Mouse (Mus musculus) fat pad, adult 2 months (tissue): ENCODE data around the gene Eif4e1b.

ENCODE experiments used
- DNase-seq: peaks from one replicate; pipeline ENCODE4 v3.0.0-alpha.2; 2011; ENCODE audit warnings: low read depth, low spot score; ENCODE audit errors: extremely low read depth

Gene Eif4e1b

DNA sequence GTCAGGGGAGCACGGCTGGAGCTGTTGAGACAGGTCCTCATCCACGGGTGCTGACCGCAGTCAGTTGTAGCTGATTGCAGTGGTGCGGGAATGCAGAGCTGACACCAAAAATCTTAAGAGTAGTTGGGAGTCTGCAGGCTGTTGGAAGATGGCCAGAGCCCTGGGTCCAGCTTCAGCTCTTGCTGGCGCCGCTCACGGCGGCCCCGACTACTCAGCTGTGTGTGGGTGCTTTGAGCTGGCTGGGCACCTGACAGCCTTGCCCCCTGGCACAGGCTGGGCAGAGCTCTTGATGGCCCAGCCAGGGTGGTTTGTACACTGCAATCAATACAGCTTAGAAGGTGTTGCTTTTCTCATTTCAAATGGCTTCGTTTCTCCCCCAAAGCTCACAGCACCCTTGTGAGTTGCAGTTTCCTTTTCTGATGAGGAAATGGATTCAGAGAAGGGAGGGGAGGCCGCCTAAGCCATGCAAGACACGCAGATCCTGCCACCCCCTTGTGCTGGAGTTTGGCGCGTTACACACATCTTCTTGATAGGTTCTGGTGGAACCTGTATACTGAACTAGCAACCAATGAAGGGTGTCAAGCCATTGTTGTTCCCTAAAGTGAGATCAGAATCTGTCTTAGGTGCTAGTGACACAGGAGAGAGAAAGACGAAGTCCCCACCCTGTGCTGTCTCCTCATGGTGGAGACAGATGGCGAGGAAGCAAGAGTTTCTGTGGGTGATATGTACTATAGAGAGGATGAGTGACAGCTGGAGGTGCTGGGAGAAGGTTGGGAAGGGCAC lies 14.3 kb downstream of the Eif4e1b start:
- DNase-seq = no peak

DNA sequence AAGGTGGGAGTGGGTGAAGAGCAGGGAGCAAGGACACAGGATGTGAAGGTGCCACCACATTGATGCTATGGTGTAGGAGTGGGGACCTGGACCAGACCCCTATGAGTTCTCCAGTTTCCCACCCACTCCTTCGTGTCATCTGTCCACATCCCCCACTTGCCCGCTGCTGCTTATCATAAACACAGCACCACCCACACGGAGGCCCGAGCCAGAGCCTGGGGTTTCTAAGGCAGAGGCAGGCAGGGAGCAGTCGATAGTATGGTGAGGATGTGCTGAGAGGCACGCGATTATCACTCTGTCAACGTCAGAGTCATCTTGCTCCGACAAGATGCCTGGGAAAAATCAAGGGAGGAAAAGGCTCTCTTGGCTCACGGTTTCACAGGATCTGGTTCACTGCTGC lies 14.9 kb downstream of the Eif4e1b start:
- DNase-seq = no peak

GRCm38 (mm10) chr13:54799701-54800100 lies 15.9 kb downstream of the Eif4e1b start:
- no peak for DNase-seq

GRCm38 (mm10) chr13:54800206-54800605 lies 16.4 kb downstream of the Eif4e1b start:
- no peak for DNase-seq

- DNase-seq = no peak
Measured at GRCm38 (mm10) chr13:54803010-54803409, 19.2 kb downstream of the Eif4e1b start.

- no peak for DNase-seq
Measured at GRCm38 (mm10) chr13:54805134-54805838, 21.5 kb downstream of the Eif4e1b start.

GRCm38 (mm10) chr13:54806434-54806976 lies 22.7 kb downstream of the Eif4e1b start:
- no peak for DNase-seq

GRCm38 (mm10) chr13:54808067-54808466 lies 24.3 kb downstream of the Eif4e1b start:
- no peak for DNase-seq

DNA sequence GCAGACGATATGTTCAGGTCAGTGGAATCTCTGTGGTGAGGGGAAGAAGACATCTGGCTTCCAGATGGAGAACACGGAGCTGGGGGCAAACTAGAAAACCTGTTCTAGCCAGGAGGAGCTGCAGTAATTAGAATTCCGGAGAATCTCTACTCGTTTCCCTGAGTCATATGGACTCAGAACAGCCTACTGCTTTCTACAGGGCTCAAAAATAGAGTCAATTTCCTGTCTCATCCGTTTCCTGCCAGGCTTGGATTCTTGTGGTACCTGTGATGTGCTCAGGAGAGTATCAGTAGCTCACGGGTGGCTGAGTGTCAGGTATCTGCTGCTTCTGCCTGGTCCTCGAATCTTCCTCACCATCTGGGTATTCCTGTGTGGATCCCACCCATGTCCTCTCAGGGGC lies 27.7 kb downstream of the Eif4e1b start:
- DNase-seq = no peak

GRCm38 (mm10) chr13:54813381-54813780 lies 29.6 kb downstream of the Eif4e1b start:
- no peak for DNase-seq

DNA sequence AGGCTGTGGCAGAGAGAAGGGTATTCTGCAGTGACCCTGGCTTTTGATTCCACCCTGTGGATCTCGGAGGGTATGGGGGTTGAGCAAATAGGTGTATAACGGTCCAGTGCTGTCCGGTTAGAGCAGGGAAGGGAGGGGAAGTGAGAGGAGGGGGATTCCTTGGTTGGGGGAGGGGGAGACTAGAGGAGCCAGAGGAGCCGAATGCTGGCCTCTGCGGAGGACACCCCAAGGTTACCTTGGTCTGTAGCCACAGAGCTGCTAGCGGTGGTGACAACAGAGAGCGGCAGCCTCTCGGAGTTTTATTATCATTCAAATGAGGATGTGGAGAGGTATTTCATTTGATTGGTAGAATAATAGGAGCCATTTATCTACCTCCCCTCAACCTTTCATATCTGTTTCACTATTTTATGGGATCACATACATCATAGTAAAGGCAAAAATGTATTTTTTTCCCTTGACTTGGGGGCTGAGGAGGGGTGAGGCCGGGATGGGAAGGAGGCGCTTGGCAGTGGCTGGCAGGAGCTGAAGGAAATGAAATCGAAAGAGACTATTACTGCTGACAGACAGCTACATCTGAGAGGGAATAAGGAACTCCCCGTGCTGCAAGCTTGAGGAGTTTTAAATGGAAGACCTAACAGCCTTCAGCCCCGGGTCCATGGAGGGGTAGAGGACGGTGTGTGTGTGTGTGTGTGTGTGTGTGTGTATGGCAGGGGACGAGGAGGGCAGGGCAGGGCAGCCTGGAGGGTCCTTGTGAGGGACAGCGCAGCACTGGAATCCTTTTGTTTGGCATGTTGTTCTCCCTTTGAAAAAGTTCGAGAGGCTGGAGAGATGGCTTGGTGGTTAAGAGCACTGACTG lies 34.8 kb downstream of the Eif4e1b start:
- DNase-seq = no peak

DNA sequence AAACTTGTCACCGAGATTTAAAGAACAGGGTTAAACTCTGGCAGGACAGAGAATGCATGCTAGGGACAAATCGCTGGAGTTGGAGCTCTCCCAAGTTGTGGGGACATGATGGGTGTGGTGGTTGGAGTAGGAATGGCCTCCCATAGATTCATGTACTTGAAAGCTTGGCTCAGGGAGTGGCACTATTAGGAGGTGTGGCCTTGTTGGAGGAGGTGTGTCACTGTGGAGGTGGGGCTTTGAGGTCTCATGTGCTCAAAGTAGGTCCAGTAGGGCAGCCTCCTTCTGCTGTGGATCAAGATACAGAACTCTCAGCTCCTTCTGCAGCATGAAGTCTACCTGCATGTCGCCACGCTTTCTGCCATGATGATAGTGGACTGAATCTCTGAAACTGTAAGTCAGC lies 37.3 kb downstream of the Eif4e1b start:
- no peak for DNase-seq

DNA sequence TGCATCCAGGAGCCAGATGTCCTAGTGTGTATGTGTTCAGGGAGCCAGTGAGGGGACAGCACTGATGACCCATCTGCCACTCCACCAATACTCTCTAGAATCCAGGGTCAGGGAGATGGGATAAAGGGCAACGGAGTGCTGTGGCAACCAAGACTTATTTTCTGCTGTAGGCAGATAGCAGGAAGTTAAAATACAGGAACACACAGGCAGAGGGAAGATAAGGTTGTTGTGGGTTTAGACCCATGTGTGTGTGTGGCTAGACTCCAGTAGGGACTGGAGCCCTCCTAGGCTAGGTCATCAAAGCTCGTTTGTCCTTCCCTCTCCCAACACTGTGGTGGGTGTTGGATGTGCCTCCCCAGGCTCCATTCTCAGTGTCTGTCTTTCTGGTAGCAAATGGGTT lies 38.1 kb downstream of the Eif4e1b start:
- DNase-seq = no peak

DNA sequence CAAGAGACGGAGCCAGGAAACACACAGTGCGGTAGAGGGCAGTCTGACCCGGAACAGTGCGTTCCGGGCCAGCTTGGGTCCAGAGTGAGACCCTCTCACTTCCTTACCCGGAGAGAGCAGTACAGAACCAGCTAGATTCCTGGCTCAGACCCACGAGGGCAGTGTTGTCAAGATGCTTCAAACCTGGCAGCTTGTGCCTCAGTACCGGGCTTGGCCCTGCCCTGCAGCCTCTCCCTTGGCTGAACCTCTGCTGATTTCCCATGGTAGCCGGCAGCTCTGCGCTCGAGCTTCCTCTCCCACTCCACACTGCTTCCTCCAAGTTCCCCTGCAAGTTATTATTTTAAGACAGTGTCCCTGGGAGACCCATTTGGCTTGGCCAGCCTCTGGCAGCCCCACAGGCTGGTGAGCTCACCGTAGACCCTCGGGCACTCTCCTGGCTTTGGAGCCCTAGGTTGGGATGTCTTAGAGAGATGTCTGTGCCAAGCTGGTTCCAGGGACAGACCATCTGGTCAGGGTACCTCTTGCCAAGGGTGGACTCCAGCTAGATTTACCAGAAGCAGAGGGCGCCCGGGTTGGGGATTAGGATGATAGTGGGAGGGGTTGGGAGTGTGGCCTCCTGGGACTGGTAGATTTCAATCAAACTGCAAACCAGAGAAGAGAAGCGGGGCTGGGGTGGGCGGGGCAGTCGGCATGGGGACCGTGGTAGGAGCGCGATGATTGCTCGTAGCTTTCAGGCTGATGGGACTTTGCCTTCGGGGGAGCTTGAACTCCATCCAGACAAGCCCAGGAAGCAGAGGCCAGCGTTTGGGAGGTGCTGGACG lies 40.5 kb downstream of the Eif4e1b start:
- DNase-seq = no peak

DNA sequence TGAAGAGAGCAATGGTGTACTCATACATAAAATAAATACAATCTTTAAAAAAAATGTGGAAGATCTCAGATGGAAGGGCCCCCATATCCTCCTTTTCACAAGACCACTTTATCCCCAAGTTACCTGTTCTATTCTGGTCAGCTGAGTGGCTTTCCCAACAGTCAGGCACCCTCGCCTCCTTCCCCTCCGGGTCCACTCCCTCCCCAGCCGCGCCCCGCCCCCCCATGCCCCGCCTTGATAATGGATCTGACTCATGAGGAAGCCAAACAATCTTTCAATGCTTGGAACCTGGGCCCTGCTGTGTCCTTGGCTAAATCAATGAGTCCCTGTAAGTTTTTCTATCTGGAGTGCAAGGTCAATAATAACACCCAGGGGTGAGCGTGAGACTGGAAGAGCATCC lies 44.2 kb downstream of the Eif4e1b start:
- DNase-seq = no peak

GRCm38 (mm10) chr13:54828508-54828907 lies 44.7 kb downstream of the Eif4e1b start:
- DNase-seq = no peak

DNA sequence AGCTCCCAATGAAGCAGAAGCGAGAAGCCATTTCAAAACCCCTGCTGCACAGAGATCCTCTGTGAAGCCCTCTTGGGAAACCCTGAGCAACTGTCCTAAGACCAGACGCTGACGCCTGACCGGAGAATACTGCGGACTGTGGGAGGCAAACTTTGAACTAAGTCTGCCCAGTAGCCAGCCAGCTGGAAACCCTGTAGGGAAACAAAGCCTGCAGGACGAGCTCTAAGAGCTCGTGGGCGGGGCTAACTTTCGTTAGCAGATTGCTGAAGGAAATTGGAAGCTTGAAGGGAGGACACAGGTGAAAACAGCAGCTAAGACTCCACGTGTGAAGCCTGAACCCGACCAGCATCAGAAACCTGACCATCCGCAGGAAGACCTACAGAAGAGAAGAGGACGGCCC lies 45.7 kb downstream of the Eif4e1b start:
- DNase-seq = no peak

DNA sequence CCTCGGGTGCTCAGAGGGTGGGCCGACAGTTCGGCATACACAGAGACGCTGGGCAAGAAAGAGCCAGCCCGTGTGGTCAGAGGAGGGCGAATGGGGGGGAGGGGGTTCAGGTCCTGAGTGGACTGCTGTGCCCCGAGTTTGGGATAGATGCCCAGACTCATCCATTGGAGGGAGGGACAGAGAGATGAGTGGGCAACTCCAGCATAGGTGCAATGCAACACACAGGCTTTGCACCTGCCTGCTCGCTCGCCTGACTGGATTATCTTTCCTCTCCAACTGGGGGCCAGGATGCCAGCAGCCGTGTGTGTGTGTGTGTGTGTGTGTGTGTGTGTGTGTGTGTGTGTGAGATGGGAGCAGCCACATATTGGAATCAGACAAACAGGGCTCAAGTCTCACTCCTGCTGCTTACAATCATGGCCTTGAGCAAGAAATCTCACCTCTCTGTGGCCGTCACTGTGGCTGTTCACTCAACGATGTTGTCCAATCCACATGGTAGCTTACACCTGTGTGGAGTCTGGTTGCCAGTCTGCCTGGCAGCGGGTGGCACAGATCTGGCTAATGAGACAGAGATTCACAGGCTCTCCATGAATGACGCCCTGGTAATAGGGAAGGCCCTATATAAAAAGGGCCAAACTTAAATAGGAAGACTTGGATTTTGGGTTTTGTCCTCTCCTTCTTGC lies 52.7 kb downstream of the Eif4e1b start:
- no peak for DNase-seq

GRCm38 (mm10) chr13:54837061-54837460 lies 53.3 kb downstream of the Eif4e1b start:
- DNase-seq = no peak

DNA sequence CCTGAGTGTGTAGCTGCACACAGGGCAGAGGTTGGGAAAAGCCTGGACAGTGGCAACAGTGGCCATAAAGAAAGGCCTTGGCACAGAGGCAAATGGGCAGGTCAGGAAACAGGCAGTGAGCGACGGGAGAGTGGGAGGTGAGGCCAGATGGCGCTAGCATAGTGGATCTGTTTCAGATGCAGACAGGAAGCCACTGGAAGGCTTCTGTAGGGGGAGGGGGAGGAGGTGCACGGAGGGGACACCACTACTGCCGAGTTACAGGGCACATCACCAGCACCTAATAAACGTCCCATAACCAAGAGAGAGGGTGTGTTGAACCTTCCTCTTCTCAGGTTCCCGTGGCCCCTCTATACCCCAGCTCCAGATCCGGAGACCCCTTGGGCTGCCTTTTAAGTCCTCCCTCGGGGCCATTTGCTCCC lies 53.7 kb downstream of the Eif4e1b start:
- DNase-seq = no peak
